Mouse (Mus musculus) ES-CJ7 (cell line): ENCODE data around the gene Dab2ip.
A peak's percentile ranks its signal among the peaks of the same experiment; 100 is the strongest.

Experiments used
- DNase-seq: peaks from one replicate; pipeline ENCODE4 v3.0.0; 2011; ENCODE audit warnings: low read depth, low spot score

Gene Dab2ip

GRCm38 (mm10) chr2:35747371-35748035 is 189.4 kb downstream of the Dab2ip start:
- DNase-seq: no peak

- no peak for DNase-seq
Measured at GRCm38 (mm10) chr2:35750533-35751141, 192.6 kb downstream of the Dab2ip start.

GRCm38 (mm10) chr2:35751781-35752505 is 193.9 kb downstream of the Dab2ip start:
- no peak for DNase-seq

- no peak for DNase-seq
Measured at GRCm38 (mm10) chr2:35756467-35756866, 198.4 kb downstream of the Dab2ip start.

GRCm38 (mm10) chr2:35760352-35760751 is 202.3 kb downstream of the Dab2ip start:
- DNase-seq: no peak

- no peak for DNase-seq
Measured at GRCm38 (mm10) chr2:35760867-35761266, 202.8 kb downstream of the Dab2ip start.

GRCm38 (mm10) chr2:35761458-35761857 is 203.4 kb downstream of the Dab2ip start:
- DNase-seq: no peak

- DNase-seq: peak; percentile 19
Measured at GRCm38 (mm10) chr2:35763818-35764217, 205.8 kb downstream of the Dab2ip start.

- no peak for DNase-seq
Measured at GRCm38 (mm10) chr2:35764328-35764727, 206.3 kb downstream of the Dab2ip start.

GRCm38 (mm10) chr2:35767834-35768537 is 209.9 kb downstream of the Dab2ip start:
- no peak for DNase-seq

- DNase-seq: no peak
Measured at GRCm38 (mm10) chr2:35768538-35769238, 210.6 kb downstream of the Dab2ip start.

- DNase-seq: no peak
Measured at GRCm38 (mm10) chr2:35769398-35769797, 211.3 kb downstream of the Dab2ip start.

- no peak for DNase-seq
Measured at GRCm38 (mm10) chr2:35770541-35770940, 212.5 kb downstream of the Dab2ip start.

GRCm38 (mm10) chr2:35775651-35776055 is 217.6 kb downstream of the Dab2ip start:
- no peak for DNase-seq

- no peak for DNase-seq
Measured at GRCm38 (mm10) chr2:35776935-35777334, 218.9 kb downstream of the Dab2ip start.

GRCm38 (mm10) chr2:35779266-35779665 is 221.2 kb downstream of the Dab2ip start:
- no peak for DNase-seq
